Mouse (Mus musculus) hindbrain, postnatal 0 days (tissue): Measurements from ENCODE around the gene Mrpl41. TPM values are rescaled to one million over a fixed set of nuclear protein-coding genes. Genes with fewer than 3 reads are reported as not detected.

Experiments used
- ATAC-seq: fragments of 200-750 bp; cut with Nextera tagmentation; 2 replicates; pipeline ENCODE4 v1.8.0; 2017; ENCODE audit warnings: mild to moderate bottlenecking, moderate TSS enrichment, moderate library complexity
- DNase-seq: peaks from one replicate; pipeline ENCODE4 v3.0.0-alpha.2; 2015; ENCODE audit warnings: low spot score
- H3K27ac ChIP-seq: fragments of 300-500 bp; sonication (generic); 2 replicates; pipeline ENCODE4 v1.5.1; 2014; ENCODE audit warnings: mild to moderate bottlenecking
- H3K27me3 ChIP-seq: fragments of 300-500 bp; sonication (generic); 2 replicates; pipeline ENCODE4 v1.6.1; 2014; ENCODE audit warnings: low read length, mixed read lengths; ENCODE audit not compliant: insufficient read depth
- H3K36me3 ChIP-seq: fragments of 300-500 bp; sonication (generic); 2 replicates; pipeline ENCODE4 v1.6.1; 2014; ENCODE audit warnings: low read length, mixed read lengths; ENCODE audit not compliant: insufficient read depth
- H3K4me1 ChIP-seq: fragments of 300-500 bp; sonication (generic); 2 replicates; pipeline ENCODE4 v1.6.1; 2014; ENCODE audit warnings: antibody characterized with exemption, low read length, mixed read lengths; ENCODE audit not compliant: insufficient read depth
- H3K4me2 ChIP-seq: fragments of 300-500 bp; sonication (generic); 2 replicates; pipeline ENCODE4 v1.6.1; 2014; ENCODE audit warnings: low read depth, mild to moderate bottlenecking, low read length, moderate library complexity, mixed read lengths
- H3K4me3 ChIP-seq: fragments of 300-500 bp; sonication (generic); 2 replicates; pipeline ENCODE4 v1.5.1; 2014; ENCODE audit warnings: low read length
- H3K9ac ChIP-seq: fragments of 300-500 bp; sonication (generic); replicated peaks from 2 replicates; pipeline ENCODE4 v1.6.1; 2014; ENCODE audit warnings: mild to moderate bottlenecking, low read length, moderate library complexity, mixed read lengths
- H3K9me3 ChIP-seq: fragments of 300-500 bp; sonication (generic); 2 replicates; pipeline ENCODE4 v1.6.1; 2016; ENCODE audit warnings: low read length, mixed read lengths
- CTCF ChIP-seq: IDR thresholded peaks from 2 replicates; pipeline ENCODE4 v1.5.1; 2016; ENCODE audit warnings: antibody characterized with exemption, control low read depth, low read depth
- WGBS: fragments of 180-500 bp; shearing (Covaris S2); extraction: QIAGEN DNeasy Blood & Tissue Kit; methylation state at CpG from one replicate; pipeline ENCODE4 v1.1.7; 2014; 5-methylcytosine and 5-hydroxymethylcytosine counted together
- microRNA-seq, 2 experiments: library from miRNA; unstranded; fragments of <30 nt; microRNA quantifications; one replicate each; pipeline ENCODE4; 2016
- polyA plus RNA-seq: library from polyadenylated mRNA; unstranded; fragments of >200 nt; fragmentation: Nextera tagmentation; extraction: Ambion mirVana; gene quantifications from 2 replicates; pipeline ENCODE4 v1.2.1, GENCODE M21; 2015
- total RNA-seq: library from RNA; depleted of rRNA; stranded (reverse); fragments of >200 nt; gene quantifications from 2 replicates; pipeline ENCODE4 v1.2.3, GENCODE M21; 2014; rRNA removed

Mrpl41 gene
- total and polyA plus RNA-seq, 2 experiments from 2014 or later: 52.7 to 197 TPM

- H3K27ac ChIP-seq: no peak overlapping the region
- H3K4me2 ChIP-seq: no peak overlapping the region
Measured at GRCm38 (mm10) chr2:24926965-24927358, 47.9 kb downstream of the Mrpl41 start.

GRCm38 (mm10) chr2:24926345-24926964 lies 48.4 kb downstream of the Mrpl41 start:
- Histone ChIP-seq H3K27ac (no peak overlapping the region), H3K4me2 (no peak overlapping the region), H3K4me3 (no peak overlapping the region), H3K9me3 (no peaks in the 10 kb centered on the region), H3K36me3 (peaks cover 9% of the 10 kb centered on the region; the same call in 1 of the 2 replicates), H3K27me3 (no peaks in the 10 kb centered on the region), H3K9ac (no peak overlapping the region), H3K4me1 (no peaks in the 10 kb centered on the region)
- no peak for TF ChIP-seq CTCF
- ATAC-seq (no peak), DNase-seq (no peak)
- 81% methylated on average over 9 of the region's 9 CpGs for WGBS

More at GRCm38 (mm10) chr2:24926965-24927358, 47.9 kb downstream of the Mrpl41 start:
- Histone ChIP-seq H3K9me3 (no peaks in the 10 kb centered on the region), H3K36me3 (peaks cover 9% of the 10 kb centered on the region; the same call in 1 of the 2 replicates), H3K9ac (no peak overlapping the region), H3K27me3 (no peaks in the 10 kb centered on the region), H3K4me1 (no peaks in the 10 kb centered on the region), H3K4me3 (no peak overlapping the region)
- WGBS: 80% methylated on average over 7 of the region's 7 CpGs
- no peak for ATAC-seq
- DNase-seq: no peak
- TF ChIP-seq CTCF: no peak

GRCm38 (mm10) chr2:24925284-24925683 lies 49.6 kb downstream of the Mrpl41 start:
- H3K9ac ChIP-seq: no peak overlapping the region
- no peak overlapping the region for H3K27ac ChIP-seq
- no peaks in the 10 kb centered on the region for H3K4me1 ChIP-seq
- no peak overlapping the region for H3K4me3 ChIP-seq
- peaks cover 9% of the 10 kb centered on the region; the same call in 1 of the 2 replicates for H3K36me3 ChIP-seq
- WGBS: 87% methylated on average over 8 of the region's 8 CpGs
- ATAC-seq (no peak), DNase-seq (no peak)
- no peak overlapping the region for H3K4me2 ChIP-seq
- H3K27me3 ChIP-seq: no peaks in the 10 kb centered on the region
- no peak for TF ChIP-seq CTCF
- H3K9me3 ChIP-seq: no peaks in the 10 kb centered on the region

Small RNA genes within 50 kb of the gene (microRNA-seq; reads per million reads assigned to microRNA genes)
- gene Gm22875: 0 reads per million in 2 experiments

Other genes with a start within 250 kb of the Mrpl41 start
- gene Cacna1b, start 211.9 kb downstream of the Mrpl41 start, total RNA-seq: 94.0 and 103 TPM in 2 replicates
- gene Cacna1b, start 211.9 kb downstream of the Mrpl41 start, polyA plus RNA-seq: 10.1 and 11.8 TPM in 2 replicates
- gene Ehmt1, start 55.5 kb downstream of the Mrpl41 start, total RNA-seq: 52.0 and 79.8 TPM in 2 replicates
- 61.8 and 63.1 TPM in 2 replicates for gene Ehmt1, start 55.5 kb downstream of the Mrpl41 start, polyA plus RNA-seq
- 78.8 and 80.7 TPM in 2 replicates for gene Arrdc1, start 39.8 kb downstream of the Mrpl41 start, total RNA-seq
- gene Arrdc1, start 39.8 kb downstream of the Mrpl41 start, polyA plus RNA-seq: 39.8 and 41.9 TPM in 2 replicates
- gene Zmynd19, start 25.3 kb downstream of the Mrpl41 start, total RNA-seq: 23.2 and 25.6 TPM in 2 replicates
- gene Zmynd19, start 25.3 kb downstream of the Mrpl41 start, polyA plus RNA-seq: 19.2 and 21.0 TPM in 2 replicates
- gene Dph7, start 12.7 kb downstream of the Mrpl41 start, total RNA-seq: 38.9 and 45.8 TPM in 2 replicates
- 32.1 and 35.7 TPM in 2 replicates for gene Dph7, start 12.7 kb downstream of the Mrpl41 start, polyA plus RNA-seq
- gene Pnpla7, start 935 bp upstream of the Mrpl41 start, total RNA-seq: 6.7 and 7.6 TPM in 2 replicates
- gene Pnpla7, start 935 bp upstream of the Mrpl41 start, polyA plus RNA-seq: 4.1 and 4.8 TPM in 2 replicates
- 254 and 279 TPM in 2 replicates for gene Nsmf, start 79.3 kb upstream of the Mrpl41 start, total RNA-seq
- gene Nsmf, start 79.3 kb upstream of the Mrpl41 start, polyA plus RNA-seq: 152 and 159 TPM in 2 replicates
- gene Entpd8, start 105.2 kb upstream of the Mrpl41 start, total RNA-seq: not detected in 2 replicates
- not detected in 2 replicates for gene Entpd8, start 105.2 kb upstream of the Mrpl41 start, polyA plus RNA-seq
- gene Noxa1, start 120.1 kb upstream of the Mrpl41 start, total RNA-seq: not detected in 2 replicates
- gene Noxa1, start 120.1 kb upstream of the Mrpl41 start, polyA plus RNA-seq: not detected in 2 replicates
- 50.8 and 58.0 TPM in 2 replicates for gene Nrarp, start 205.7 kb upstream of the Mrpl41 start, total RNA-seq
- 14.2 and 14.7 TPM in 2 replicates for gene Nrarp, start 205.7 kb upstream of the Mrpl41 start, polyA plus RNA-seq
- gene Tor4a, start 221.8 kb upstream of the Mrpl41 start, total RNA-seq: 4.0 and 4.7 TPM in 2 replicates
- 1.2 and 1.9 TPM in 2 replicates for gene Tor4a, start 221.8 kb upstream of the Mrpl41 start, polyA plus RNA-seq
- 90.3 and 117 TPM in 2 replicates for gene Nelfb, start 236.4 kb upstream of the Mrpl41 start, total RNA-seq
- gene Nelfb, start 236.4 kb upstream of the Mrpl41 start, polyA plus RNA-seq: 82.0 and 82.8 TPM in 2 replicates
- gene Stpg3, start 239.5 kb upstream of the Mrpl41 start, total RNA-seq: not detected in 2 replicates
- not detected in 2 replicates for gene Stpg3, start 239.5 kb upstream of the Mrpl41 start, polyA plus RNA-seq
- gene Fam166a, start 243.6 kb upstream of the Mrpl41 start, total RNA-seq: not detected in 2 replicates
- gene Fam166a, start 243.6 kb upstream of the Mrpl41 start, polyA plus RNA-seq: 0.42 TPM in 1 of 2 replicates, not detected in the other
- gene Tubb4b, start 249.6 kb upstream of the Mrpl41 start, total RNA-seq: 827 and 864 TPM in 2 replicates
- gene Tubb4b, start 249.6 kb upstream of the Mrpl41 start, polyA plus RNA-seq: 531 and 568 TPM in 2 replicates